Mouse (Mus musculus): ENCODE measurements around the gene Gli1.

Gli1 gene

DNA sequence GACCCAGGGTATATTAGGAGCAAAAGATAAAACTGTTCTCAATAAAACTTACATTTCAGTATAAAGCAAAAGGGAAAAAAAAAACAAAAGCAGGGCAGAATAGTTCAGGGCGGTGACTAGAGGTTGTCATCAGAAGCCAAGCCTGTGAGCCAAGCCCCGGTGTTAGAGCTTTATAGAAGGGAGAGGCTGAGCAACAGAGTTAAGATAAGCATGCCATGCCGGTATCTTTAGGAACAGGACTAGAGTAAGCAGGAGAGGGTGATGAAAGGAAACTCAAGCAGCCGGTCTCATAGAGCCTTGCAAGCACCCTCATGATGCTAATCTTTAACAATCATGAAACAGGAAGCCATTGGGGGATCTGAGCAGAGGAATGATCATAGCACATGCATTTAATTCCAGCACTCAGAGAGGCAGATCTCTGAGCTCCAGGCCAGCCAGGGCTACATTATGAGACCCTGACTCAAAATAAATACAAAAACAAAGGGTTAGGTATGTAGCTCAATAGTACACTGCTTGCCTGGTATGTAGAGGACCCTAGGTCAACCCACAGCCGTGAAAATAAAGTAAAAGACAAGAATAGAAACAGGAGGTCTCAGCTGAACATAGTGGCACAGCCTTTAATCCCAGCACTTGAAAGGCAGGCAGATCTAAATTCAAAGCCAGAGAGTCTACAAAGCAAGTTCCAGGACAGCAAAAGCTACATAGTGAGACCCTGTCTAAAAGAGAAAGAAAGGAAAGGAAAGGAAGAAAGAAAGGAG lies 49.7 kb downstream of the Gli1 start:
- in situ Hi-C loops (cut with MboI, MseI) = no loop called here

DNA sequence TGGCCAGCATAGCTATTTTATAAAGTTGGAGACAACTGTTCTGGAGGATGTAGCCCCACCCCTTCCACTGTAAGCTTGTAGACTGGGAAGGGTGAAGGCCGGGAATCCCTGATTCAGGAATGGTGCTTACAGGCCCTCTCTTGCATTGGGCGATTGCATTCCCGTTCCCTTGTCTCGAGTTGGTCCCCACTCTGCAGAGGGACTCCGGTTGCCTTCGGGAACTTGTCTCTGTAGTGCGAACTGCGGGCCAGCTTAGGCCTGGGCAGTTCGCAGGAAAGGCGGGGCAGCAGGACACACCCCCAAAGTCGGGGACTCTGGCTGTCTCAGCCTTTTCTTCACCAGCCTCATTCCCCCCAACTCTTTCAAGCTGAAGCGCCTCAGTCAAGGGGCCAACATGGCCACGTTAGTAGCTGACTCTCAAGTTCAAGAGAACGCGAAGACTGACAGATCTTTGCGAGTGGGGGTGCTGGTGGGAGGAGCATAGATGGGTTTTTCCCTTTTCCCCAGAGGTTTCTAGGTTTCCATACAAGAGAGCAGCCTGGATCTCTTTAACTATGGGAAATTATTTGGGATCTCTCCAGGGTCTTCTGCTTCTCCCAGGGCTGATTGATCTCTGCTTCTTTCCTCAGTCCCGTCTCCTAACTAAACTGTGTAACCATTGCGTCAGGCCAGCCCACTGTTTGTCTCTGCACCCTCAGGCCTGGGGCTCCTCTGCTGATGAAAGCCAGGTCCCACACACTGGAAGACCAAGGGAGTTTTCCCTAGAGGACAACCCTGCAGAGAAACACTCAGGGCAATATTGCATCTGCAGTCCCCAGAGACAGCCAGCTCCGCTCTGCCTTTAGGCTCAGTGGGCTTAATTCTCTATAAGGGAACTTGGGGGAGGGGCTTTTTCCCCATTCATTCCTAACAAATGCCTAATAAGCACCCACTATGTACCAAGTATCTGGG lies 50.6 kb downstream of the Gli1 start:
- in situ Hi-C loops (cut with MboI, MseI) = no loop called here

DNA sequence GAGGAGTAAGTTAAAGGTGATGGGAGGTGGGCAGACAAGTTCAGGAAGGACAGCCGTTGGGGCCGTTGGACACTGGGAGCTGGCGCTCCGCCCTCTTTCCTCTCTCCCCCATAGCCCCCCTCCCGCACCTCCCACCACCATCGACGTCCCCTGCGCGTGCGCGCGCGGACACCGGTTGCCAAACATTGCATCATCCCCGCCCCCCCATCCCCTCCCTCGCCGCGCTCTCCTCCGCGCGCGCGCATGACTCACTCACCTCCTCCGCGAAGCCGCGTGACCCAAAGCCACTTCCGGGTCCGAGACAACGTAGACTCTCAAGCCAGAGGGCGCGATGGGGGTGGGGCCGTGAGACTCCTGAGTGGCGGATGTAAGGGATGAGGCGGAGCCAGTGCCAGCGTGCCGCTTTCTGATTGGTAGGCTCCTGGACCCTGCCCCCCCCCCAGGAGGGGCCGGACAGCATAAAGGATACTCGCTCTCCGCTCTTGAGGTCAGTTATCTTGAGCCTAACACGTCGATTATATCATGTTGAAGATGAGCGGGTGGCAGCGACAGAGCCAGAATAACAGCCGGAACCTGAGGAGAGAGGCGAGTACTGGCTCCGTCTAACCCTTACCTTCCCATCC lies 51.4 kb downstream of the Gli1 start:
- in situ Hi-C loops (cut with MboI, MseI) = no loop called here

- in situ Hi-C loops (cut with MboI, MseI) = no loop called here
Observed at GRCm38 (mm10) chr10:127289573-127290191, 52.1 kb downstream of the Gli1 start.

- in situ Hi-C loops (cut with MboI, MseI) = no loop called here
Observed at GRCm38 (mm10) chr10:127288800-127289572, 52.8 kb downstream of the Gli1 start, which contains the start of gene Mbd6. TSS of gene Mbd6 (minus strand) at chr10:127289018.

GRCm38 (mm10) chr10:127288328-127288799 lies 53.4 kb downstream of the Gli1 start:
- in situ Hi-C loops (cut with MboI, MseI) = no loop called here

- in situ Hi-C loops (cut with MboI, MseI) = no loop called here
Observed at GRCm38 (mm10) chr10:127287936-127288293, 53.9 kb downstream of the Gli1 start.

DNA sequence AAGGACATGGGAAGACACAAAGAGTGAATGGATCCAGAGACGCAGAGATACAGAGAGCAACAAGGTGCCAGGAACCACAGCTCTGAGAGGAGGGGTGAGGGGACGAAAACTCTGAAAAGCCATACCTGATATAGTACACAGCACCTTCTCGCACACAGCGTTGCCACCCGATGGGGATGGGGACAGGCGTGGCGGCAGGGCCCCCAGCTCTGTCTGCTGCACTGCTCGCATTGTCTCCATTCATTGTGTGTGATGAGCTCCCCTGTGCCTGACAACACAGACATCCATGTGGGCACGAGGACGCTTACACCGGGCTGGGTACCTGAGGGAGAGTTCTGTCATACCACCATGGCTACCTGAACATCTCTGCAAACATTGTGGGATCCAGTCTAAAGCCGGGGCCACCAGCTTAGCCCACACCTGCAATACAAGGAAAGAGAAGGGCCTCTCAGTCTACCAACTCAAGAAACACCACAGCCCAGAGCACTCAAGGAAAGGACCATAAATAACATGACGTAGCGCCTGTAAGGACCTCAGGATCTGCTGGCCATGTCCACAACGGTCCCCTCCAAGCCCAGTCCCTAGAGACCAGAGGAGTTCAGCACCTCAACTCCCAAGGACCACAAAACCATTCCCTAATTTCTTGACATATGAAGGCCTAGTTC lies 54.4 kb downstream of the Gli1 start:
- in situ Hi-C loops (cut with MboI, MseI) = no loop called here

DNA sequence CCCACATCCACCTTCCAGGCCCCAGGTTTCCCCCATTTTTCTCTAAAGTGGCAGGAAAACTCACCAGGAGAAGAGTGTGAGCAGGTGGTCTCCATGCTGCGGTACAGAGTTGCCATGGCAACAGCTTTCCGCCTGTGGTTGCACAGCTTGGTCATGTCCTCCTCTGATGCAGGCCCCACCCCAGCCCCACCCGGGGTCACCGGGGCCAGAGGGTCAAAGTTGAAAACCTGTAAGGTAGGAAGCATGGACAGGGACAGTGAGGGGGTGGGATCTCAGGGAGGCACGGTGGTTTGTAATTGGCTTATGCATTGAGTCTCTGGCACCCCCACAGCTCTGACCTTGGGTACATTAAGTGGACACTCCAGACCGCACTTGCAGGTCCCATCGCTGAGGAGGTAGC lies 55.0 kb downstream of the Gli1 start:
- in situ Hi-C loops (cut with MboI, MseI) = no loop called here

GRCm38 (mm10) chr10:127286194-127286593 lies 55.6 kb downstream of the Gli1 start:
- in situ Hi-C loops (cut with MboI, MseI) = no loop called here

- in situ Hi-C loops (cut with MboI, MseI) = no loop called here
Observed at GRCm38 (mm10) chr10:127285644-127286043, 56.1 kb downstream of the Gli1 start.

- in situ Hi-C loops (cut with MboI, MseI) = no loop called here
Observed at GRCm38 (mm10) chr10:127284724-127285500, 56.9 kb downstream of the Gli1 start.

GRCm38 (mm10) chr10:127284105-127284622 lies 57.6 kb downstream of the Gli1 start:
- in situ Hi-C loops (cut with MboI, MseI) = no loop called here

DNA sequence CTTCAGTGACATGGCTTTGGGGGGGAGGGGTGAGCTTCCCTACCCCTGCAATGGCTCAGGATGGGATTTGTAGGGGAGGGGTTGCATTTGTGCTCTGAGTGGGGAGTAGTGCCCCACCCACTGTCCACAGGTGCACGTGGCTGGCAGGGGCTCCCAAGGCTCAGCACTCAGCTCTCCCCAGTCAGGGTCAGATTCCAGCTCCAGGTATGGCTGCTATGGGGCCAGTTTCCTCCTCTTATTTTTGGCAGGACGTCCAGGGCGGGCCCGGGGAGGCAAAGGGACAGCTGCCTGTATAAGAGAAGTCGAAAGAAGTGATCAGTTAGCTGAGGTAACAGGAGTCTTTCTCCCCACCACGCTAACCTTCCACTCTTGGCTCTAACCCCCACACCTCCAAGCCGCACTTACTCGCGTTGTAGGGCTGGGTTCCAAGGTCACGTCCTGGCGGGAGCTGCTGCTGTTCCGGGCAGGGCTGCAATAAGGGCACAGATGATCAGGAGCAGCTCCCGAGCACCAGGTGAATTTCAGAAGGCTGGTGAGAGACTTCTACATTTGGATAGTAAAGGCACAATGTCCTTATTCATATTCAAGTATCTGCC lies 59.1 kb downstream of the Gli1 start:
- in situ Hi-C loops (cut with MboI, MseI) = no loop called here

- in situ Hi-C loops (cut with MboI, MseI) = no loop called here
Observed at GRCm38 (mm10) chr10:127281316-127281715, 60.5 kb downstream of the Gli1 start.
